Mouse (Mus musculus) cortical plate, adult 2 months (tissue): Measurements from ENCODE around the gene Akr1b7. TPM values are rescaled to one million over a fixed set of nuclear protein-coding genes. Genes with fewer than 3 reads are reported as not detected.
A peak's percentile ranks its signal among the peaks of the same experiment; 100 is the strongest.

Source experiments
- H3K27ac ChIP-seq: fragments of 200-500 bp; 2 replicates; pipeline ENCODE4 v1.5.1; 2012; ENCODE audit warnings: low read length, control low read depth, inconsistent platforms; ENCODE audit not compliant: insufficient read depth
- H3K4me1 ChIP-seq: fragments of 200-500 bp; 2 replicates; pipeline ENCODE4 v1.6.1; 2011; ENCODE audit warnings: low read length; ENCODE audit not compliant: control insufficient read depth, insufficient read depth
- H3K4me3 ChIP-seq: fragments of 200-500 bp; 2 replicates; pipeline ENCODE4 v1.5.1; 2011; ENCODE audit warnings: mild to moderate bottlenecking, low read length, control low read depth; ENCODE audit not compliant: insufficient read depth
- CTCF ChIP-seq: fragments of 200-500 bp; IDR thresholded peaks from 2 replicates; pipeline ENCODE4 v1.5.1; 2011; ENCODE audit warnings: mild to moderate bottlenecking, control low read depth, low read length; ENCODE audit not compliant: insufficient read depth; ENCODE audit errors: extremely low read depth
- POLR2A ChIP-seq: fragments of 200-500 bp; IDR thresholded peaks from 2 replicates; pipeline ENCODE4 v1.6.1; 2011; ENCODE audit warnings: mild to moderate bottlenecking, low read length, control low read depth; ENCODE audit not compliant: insufficient read depth; ENCODE audit errors: extremely low read depth
- polyA plus RNA-seq: library from polyadenylated mRNA; depleted of rRNA; stranded (reverse); fragments of >200 nt; gene quantifications from 2 replicates; pipeline ENCODE4 v1.2.3, GENCODE M21; 2012

The Akr1b7 gene
- polyA plus RNA-seq, 1 experiment, result 0.10 TPM

GRCm38 (mm10) chr6:34416521-34416920 is 4.4 kb downstream of the Akr1b7 start:
- TF ChIP-seq CTCF (no peak), POLR2A (no peak)
- Histone ChIP-seq H3K4me1 (no peaks in the 10 kb centered on the region), H3K27ac (no peak overlapping the region), H3K4me3 (no peak overlapping the region)

- H3K4me1 ChIP-seq, result no peaks in the 10 kb centered on the region
- no peak overlapping the region for H3K27ac ChIP-seq
- no peak for TF ChIP-seq CTCF
- TF ChIP-seq POLR2A, result no peak
- H3K4me3 ChIP-seq, result no peak overlapping the region
Measured at GRCm38 (mm10) chr6:34419071-34419470, 6.9 kb downstream of the Akr1b7 start.

DNA sequence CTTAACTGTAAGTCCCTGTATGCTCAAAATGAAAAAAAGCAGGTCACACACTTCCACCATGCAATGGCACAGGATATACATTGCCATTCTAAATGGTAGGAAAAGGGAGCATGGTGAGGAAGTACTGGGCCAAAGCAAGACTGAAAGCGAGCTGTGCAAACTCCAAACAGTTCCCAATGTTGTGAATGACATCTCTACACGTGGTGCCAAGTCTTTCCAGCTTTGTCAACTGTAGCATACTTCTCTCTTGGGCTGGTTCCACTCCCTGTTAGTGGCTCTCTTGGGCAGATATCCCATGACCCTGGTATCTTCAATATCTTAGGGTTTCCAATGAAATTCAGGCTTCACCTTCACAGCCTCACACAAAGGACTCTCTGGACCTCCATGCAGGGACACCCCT is 26.9 kb downstream of the Akr1b7 start:
- no peaks in the 10 kb centered on the region for H3K4me1 ChIP-seq
- TF ChIP-seq CTCF, result no peak
- TF ChIP-seq POLR2A, result no peak
- no peak overlapping the region for H3K27ac ChIP-seq
- H3K4me3 ChIP-seq, result no peak overlapping the region

- TF ChIP-seq CTCF (no peak), POLR2A (no peak)
- H3K27ac ChIP-seq, result no peak overlapping the region
Measured at GRCm38 (mm10) chr6:34441556-34442257, 29.6 kb downstream of the Akr1b7 start.

DNA sequence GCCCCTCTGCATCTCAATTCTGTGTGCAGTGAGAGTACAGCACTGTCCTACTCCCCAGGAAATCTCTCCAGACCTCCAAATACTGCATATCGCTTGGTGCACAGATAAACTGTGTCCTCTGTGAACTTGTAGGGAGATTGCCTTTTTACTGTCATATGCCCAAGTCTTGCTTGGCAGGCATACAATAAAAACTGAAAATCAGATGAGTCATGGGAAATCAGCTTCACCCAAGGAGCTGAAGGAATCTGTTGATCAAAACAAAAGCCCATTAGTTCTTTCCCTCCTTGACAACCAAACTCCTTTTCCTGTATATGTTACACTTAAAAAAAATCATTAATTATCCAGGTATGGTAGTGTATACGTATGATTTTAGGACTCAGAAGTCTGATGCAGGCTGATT is 31.7 kb downstream of the Akr1b7 start:
- H3K4me3 ChIP-seq, result no peak overlapping the region
- no peaks in the 10 kb centered on the region for H3K4me1 ChIP-seq
- no peak overlapping the region for H3K27ac ChIP-seq
- no peak for TF ChIP-seq CTCF
- no peak for TF ChIP-seq POLR2A

More at GRCm38 (mm10) chr6:34441556-34442257, 29.6 kb downstream of the Akr1b7 start:
- Histone ChIP-seq H3K4me3 (no peak overlapping the region), H3K4me1 (no peaks in the 10 kb centered on the region)

- Histone ChIP-seq H3K4me1 (no peaks in the 10 kb centered on the region), H3K4me3 (no peak overlapping the region), H3K27ac (no peak overlapping the region)
- TF ChIP-seq CTCF, result peak; percentile 89
- no peak for TF ChIP-seq POLR2A
Measured at GRCm38 (mm10) chr6:34447961-34448360, 35.8 kb downstream of the Akr1b7 start.

DNA sequence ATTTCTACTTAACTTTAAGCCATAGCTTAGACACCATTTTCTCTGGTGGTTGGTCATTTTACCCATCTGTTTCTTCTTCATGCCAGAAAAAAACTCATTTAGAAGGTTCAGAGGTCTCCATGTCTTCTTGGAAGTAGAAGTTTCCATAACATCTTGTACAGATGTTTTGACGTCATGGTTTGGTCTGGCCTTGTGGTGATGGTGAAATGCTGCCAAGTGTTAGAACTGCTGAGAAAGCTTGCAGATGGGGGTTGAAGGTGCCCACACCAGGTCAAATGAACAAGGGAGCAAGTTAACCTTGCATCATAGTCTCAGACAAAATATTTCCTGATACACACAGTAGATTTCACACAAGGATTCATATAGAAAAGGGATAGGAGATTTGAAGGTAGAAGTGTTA is 36.6 kb downstream of the Akr1b7 start:
- TF ChIP-seq POLR2A (no peak), CTCF (no peak)
- Histone ChIP-seq H3K27ac (no peak overlapping the region), H3K4me1 (no peaks in the 10 kb centered on the region), H3K4me3 (no peak overlapping the region)

- no peak for TF ChIP-seq CTCF
- H3K27ac ChIP-seq, result no peak overlapping the region
- no peaks in the 10 kb centered on the region for H3K4me1 ChIP-seq
- no peak overlapping the region for H3K4me3 ChIP-seq
Measured at GRCm38 (mm10) chr6:34452963-34453770, 41.0 kb downstream of the Akr1b7 start.

- TF ChIP-seq CTCF (no peak), POLR2A (no peak)
- no peak overlapping the region for H3K27ac ChIP-seq
- H3K4me3 ChIP-seq, result no peak overlapping the region
Measured at GRCm38 (mm10) chr6:34459456-34459855, 47.3 kb downstream of the Akr1b7 start.

GRCm38 (mm10) chr6:34460651-34461050 is 48.5 kb downstream of the Akr1b7 start:
- TF ChIP-seq POLR2A (no peak), CTCF (no peak)
- no peak overlapping the region for H3K4me3 ChIP-seq
- no peaks in the 10 kb centered on the region for H3K4me1 ChIP-seq
- no peak overlapping the region for H3K27ac ChIP-seq

More at GRCm38 (mm10) chr6:34459456-34459855, 47.3 kb downstream of the Akr1b7 start:
- no peaks in the 10 kb centered on the region for H3K4me1 ChIP-seq
